Mouse (Mus musculus) urinary bladder, adult 2 months (tissue): ENCODE measurements around the gene Nrxn3. TPM values are rescaled to one million over a fixed set of nuclear protein-coding genes. Genes with fewer than 3 reads are reported as not detected.

ENCODE experiments used
- DNase-seq: peaks from one replicate; pipeline ENCODE4 v3.0.0; 2022; ENCODE audit warnings: low spot score
- polyA plus RNA-seq: library from polyadenylated mRNA; depleted of rRNA; stranded (reverse); fragments of >200 nt; gene quantifications from 2 replicates; pipeline ENCODE4 v1.2.3, GENCODE M21; 2012

Nrxn3 gene
- polyA plus RNA-seq, 1 experiment: 0.28 TPM

- DNase-seq: no peak
These were observed 89.5 kb downstream of the Nrxn3 start for GRCm38 (mm10) chr12:88812173-88812572.

- no peak for DNase-seq
These were observed 94.2 kb downstream of the Nrxn3 start for GRCm38 (mm10) chr12:88816865-88817264.

GRCm38 (mm10) chr12:88818622-88819334 is 96.1 kb downstream of the Nrxn3 start:
- DNase-seq: no peak

GRCm38 (mm10) chr12:88819335-88819709 is 96.6 kb downstream of the Nrxn3 start:
- DNase-seq: no peak

- no peak for DNase-seq
These were observed 97.5 kb downstream of the Nrxn3 start for GRCm38 (mm10) chr12:88820131-88820530.

- DNase-seq: no peak
These were observed 108.2 kb downstream of the Nrxn3 start for GRCm38 (mm10) chr12:88830851-88831250.

GRCm38 (mm10) chr12:88835821-88836220 is 113.1 kb downstream of the Nrxn3 start:
- DNase-seq: no peak

GRCm38 (mm10) chr12:88839724-88840123 is 117.0 kb downstream of the Nrxn3 start:
- no peak for DNase-seq

GRCm38 (mm10) chr12:88841350-88841749 is 118.7 kb downstream of the Nrxn3 start:
- DNase-seq: no peak

- DNase-seq: no peak
These were observed 127.9 kb downstream of the Nrxn3 start for GRCm38 (mm10) chr12:88850400-88851179.

GRCm38 (mm10) chr12:88854039-88854438 is 131.4 kb downstream of the Nrxn3 start:
- DNase-seq: no peak

GRCm38 (mm10) chr12:88857701-88858100 is 135.0 kb downstream of the Nrxn3 start:
- DNase-seq: no peak

- no peak for DNase-seq
These were observed 137.0 kb downstream of the Nrxn3 start for GRCm38 (mm10) chr12:88859456-88860345.

- DNase-seq: no peak
These were observed 137.7 kb downstream of the Nrxn3 start for GRCm38 (mm10) chr12:88860397-88860796.

- no peak for DNase-seq
These were observed 140.4 kb downstream of the Nrxn3 start for GRCm38 (mm10) chr12:88863069-88863468.

GRCm38 (mm10) chr12:88868288-88868687 is 145.6 kb downstream of the Nrxn3 start:
- DNase-seq: no peak

- DNase-seq: no peak
These were observed 174.7 kb downstream of the Nrxn3 start for GRCm38 (mm10) chr12:88897331-88897730.

- no peak for DNase-seq
These were observed 177.5 kb downstream of the Nrxn3 start for GRCm38 (mm10) chr12:88900014-88900727.

GRCm38 (mm10) chr12:88900728-88901080 is 178.0 kb downstream of the Nrxn3 start:
- no peak for DNase-seq

GRCm38 (mm10) chr12:88910761-88911160 is 188.1 kb downstream of the Nrxn3 start:
- no peak for DNase-seq

- no peak for DNase-seq
These were observed 194.1 kb downstream of the Nrxn3 start for GRCm38 (mm10) chr12:88916752-88917151.

- no peak for DNase-seq
These were observed 202.2 kb downstream of the Nrxn3 start for GRCm38 (mm10) chr12:88924896-88925295.
